Mouse (Mus musculus) limb, embryonic 10.5 days (tissue): ENCODE measurements around the gene Gucd1. TPM values are rescaled to one million over a fixed set of nuclear protein-coding genes. Genes with fewer than 3 reads are reported as not detected.

Source experiments
- DNase-seq: peaks from one replicate; pipeline ENCODE4 v3.0.0-alpha.2; 2017; ENCODE audit warnings: low spot score
- H3K27ac ChIP-seq: fragments of 300-500 bp; sonication (generic); 2 replicates; pipeline ENCODE4 v1.5.1; 2016; ENCODE audit warnings: mild to moderate bottlenecking
- H3K27me3 ChIP-seq: fragments of 300-500 bp; sonication (generic); 2 replicates; pipeline ENCODE4 v1.6.1; 2016; ENCODE audit warnings: low read depth, mild to moderate bottlenecking; ENCODE audit not compliant: poor library complexity, severe bottlenecking
- H3K36me3 ChIP-seq: fragments of 300-500 bp; sonication (generic); 2 replicates; pipeline ENCODE4 v1.6.1; 2016; ENCODE audit warnings: mild to moderate bottlenecking, moderate library complexity
- H3K4me1 ChIP-seq: fragments of 300-500 bp; sonication (generic); 2 replicates; pipeline ENCODE4 v1.6.1; 2016
- H3K4me3 ChIP-seq: fragments of 300-500 bp; sonication (generic); 2 replicates; pipeline ENCODE4 v1.5.1; 2016; ENCODE audit warnings: mild to moderate bottlenecking, moderate library complexity
- H3K9me3 ChIP-seq: fragments of 300-500 bp; sonication (generic); replicated peaks from 2 replicates; pipeline ENCODE4 v1.6.1; 2016; ENCODE audit warnings: mild to moderate bottlenecking
- WGBS: fragments of 180-500 bp; shearing (Covaris S2); methylation state at CpG from one replicate; pipeline ENCODE4 v1.1.7; 2016; 5-methylcytosine and 5-hydroxymethylcytosine counted together
- polyA plus RNA-seq: library from polyadenylated mRNA; unstranded; fragments of >200 nt; fragmentation: Nextera tagmentation; extraction: Ambion mirVana; gene quantifications from 2 replicates; pipeline ENCODE4 v1.2.1, GENCODE M21; 2016

Gucd1 gene
- polyA plus RNA-seq, 1 experiment from 2014 or later: 32.3 TPM

DNA sequence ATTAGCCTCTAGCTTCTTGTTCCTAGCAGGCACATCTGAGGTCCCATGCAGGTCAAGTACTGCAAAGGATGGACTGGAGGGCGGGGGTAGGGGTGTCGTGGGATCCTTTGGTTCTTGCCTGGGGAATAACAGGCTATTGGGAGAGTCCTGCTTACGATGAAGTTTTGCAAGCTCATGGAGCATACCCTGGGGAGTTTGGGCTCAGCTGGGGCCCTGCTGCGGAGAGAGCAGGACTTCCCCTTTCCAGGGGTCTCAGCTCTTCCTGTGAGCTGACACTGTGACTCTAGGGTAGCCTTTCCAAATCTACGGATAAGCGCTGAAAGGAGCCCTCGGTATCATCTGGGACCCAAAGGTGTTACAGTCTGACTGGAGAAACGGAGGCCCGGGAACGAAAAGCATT is 193.4 kb downstream of the Gucd1 start:
- Histone ChIP-seq H3K27ac (no peak overlapping the region), H3K27me3 (peaks cover 8% of the 10 kb centered on the region), H3K36me3 (no peaks in the 10 kb centered on the region), H3K4me1 (peaks cover 13% of the 10 kb centered on the region), H3K9me3 (no peaks in the 10 kb centered on the region), H3K4me3 (no peak overlapping the region)
- WGBS: 70% methylated on average over 10 of the region's 10 CpGs
- no peak for DNase-seq

DNA sequence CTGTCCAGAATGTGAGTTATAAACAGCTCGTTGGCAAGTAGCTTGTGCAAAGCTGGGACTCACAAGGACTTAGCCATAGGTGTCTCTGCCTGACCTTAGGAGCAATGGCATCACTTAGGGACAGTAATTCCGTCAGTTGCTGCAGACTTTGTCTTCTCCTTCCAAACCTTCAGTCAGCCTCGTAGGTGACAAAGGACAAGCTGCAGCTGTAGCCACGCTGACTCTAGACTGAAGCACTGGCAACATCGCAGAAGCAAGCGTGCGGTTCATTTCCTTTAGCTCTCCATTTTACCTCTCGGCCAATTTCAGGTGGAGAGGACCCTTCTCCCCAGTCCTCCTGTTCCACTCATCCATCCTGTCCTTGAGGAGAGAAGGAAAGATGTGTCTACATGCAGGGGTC is 193.8 kb downstream of the Gucd1 start:
- no peaks in the 10 kb centered on the region for H3K9me3 ChIP-seq
- no peak for DNase-seq
- H3K27me3 ChIP-seq: peaks cover 12% of the 10 kb centered on the region
- WGBS: 90% methylated on average over 8 of the region's 8 CpGs
- H3K27ac ChIP-seq: no peak overlapping the region
- peaks cover 13% of the 10 kb centered on the region for H3K4me1 ChIP-seq
- H3K36me3 ChIP-seq: no peaks in the 10 kb centered on the region
- H3K4me3 ChIP-seq: no peak overlapping the region

DNA sequence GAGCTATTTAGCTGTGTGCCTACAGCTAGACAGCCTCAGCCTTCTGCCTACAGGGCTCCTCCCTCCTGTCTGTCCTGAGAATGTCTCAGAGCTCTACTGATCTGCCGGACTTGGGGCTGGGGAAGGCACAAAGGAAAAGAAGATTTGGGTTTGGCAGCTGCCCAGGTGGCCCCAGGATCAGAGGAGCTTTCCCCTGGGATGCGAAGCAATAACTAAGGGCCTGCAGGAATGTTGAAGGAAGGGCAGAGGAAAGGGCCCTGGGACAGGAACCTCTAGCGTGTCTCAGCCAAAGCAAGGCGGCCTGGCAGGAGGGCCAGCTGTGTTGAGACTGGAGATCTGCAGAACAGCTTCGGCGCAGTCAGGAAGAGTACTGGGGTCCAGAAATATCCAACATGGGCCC is 194.8 kb downstream of the Gucd1 start:
- DNase-seq: no peak
- Histone ChIP-seq H3K9me3 (no peaks in the 10 kb centered on the region), H3K4me1 (peaks cover 13% of the 10 kb centered on the region), H3K4me3 (no peak overlapping the region), H3K27me3 (peaks cover 22% of the 10 kb centered on the region), H3K27ac (no peak overlapping the region), H3K36me3 (no peaks in the 10 kb centered on the region)
- 75% methylated on average over 6 of the region's 6 CpGs for WGBS

DNA sequence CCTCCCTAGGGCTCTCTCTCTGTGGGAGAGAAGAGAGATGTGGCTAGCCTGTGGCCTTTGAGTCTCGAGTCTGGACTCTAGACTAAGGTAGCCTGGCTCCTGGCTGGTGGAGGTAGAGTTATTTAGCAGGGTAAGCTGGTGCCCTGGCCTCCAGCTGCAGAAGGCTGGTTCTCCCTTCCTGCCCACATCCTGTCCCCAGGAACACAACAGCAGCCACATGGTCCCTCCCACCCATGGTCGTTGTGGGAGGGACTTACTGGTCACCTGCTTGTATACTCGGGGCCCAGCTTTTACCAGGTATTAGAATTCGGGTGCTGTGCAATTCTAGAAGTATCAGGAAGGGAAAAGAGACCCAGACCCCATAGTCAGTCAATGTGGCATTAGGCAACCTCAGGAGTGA is 197.5 kb downstream of the Gucd1 start:
- DNase-seq: no peak
- Histone ChIP-seq H3K4me3 (no peak overlapping the region), H3K27me3 (peaks cover 48% of the 10 kb centered on the region), H3K27ac (no peak overlapping the region), H3K36me3 (no peaks in the 10 kb centered on the region), H3K9me3 (no peaks in the 10 kb centered on the region), H3K4me1 (peaks cover 29% of the 10 kb centered on the region)
- WGBS: 65% methylated on average over 4 of the region's 4 CpGs

DNA sequence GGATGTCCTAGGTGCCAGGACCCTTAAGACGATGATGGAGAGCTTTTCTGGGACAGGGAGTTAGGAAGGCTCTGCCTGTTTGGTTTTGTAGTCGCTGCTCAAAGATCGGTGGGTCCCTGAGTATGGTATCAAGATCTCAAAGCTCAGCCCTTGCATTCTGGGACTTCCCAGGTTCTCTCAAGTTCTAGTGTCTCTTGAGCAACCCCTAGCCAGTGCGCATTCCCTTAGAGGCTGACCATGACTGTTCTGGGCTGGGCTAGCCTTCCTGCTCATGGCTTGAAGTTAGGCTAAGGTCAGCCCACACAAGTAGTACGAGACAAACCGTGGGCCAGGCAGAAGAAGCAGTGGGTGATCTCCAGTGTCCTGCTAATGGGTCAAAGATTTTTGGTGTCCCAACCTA is 199.6 kb downstream of the Gucd1 start:
- H3K4me1 ChIP-seq: peaks cover 30% of the 10 kb centered on the region
- no peaks in the 10 kb centered on the region for H3K9me3 ChIP-seq
- peaks cover 52% of the 10 kb centered on the region for H3K27me3 ChIP-seq
- H3K27ac ChIP-seq: no peak overlapping the region
- 0 out of 2 replicates have a peak overlapping the region, but pooled peaks have one; percentile 51 for H3K4me3 ChIP-seq
- 85% methylated on average over 6 of the region's 6 CpGs for WGBS
- DNase-seq: no peak
- no peaks in the 10 kb centered on the region for H3K36me3 ChIP-seq

DNA sequence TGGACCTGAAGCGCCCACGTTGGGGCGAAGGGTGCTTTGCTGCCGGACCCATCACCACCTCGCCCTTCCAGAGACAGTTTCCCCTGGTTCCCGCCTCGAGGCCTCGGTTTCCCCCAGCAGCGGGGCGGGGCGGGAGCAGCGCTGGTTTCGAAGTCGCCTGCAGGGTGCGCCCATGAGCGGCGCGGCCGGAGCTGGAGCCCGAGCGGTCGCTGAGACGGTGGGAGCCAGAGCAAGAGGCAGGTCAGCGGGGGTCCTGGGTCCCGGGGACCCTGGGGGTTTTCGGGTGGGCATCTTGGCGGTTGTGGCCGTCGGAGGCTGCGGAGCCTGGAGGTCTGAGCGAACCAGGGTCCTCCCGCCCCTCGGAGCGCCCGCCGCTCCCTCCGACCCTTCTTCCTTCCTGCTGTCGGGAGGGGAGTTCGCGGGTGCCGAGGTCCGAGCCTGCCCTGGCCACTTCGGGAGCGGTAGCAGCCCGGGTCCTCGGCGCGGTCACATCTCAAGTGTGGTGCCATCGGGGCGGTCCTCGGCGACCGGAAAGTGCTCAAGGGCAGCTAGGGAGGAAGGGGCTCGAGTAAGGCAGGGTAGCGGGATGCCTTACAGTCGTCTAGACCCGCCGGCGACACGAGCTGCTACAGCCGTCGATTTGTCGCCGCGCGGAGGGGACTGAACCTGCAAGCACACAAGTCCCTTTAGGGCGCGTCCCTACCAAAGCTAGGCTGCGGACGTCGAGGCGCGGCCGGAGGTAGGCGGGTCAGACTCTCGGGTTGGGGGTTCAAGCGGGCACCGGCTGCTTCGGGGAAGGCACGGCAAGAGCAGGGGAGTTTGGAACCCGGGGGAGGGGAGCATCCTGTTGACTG is 200.6 kb downstream of the Gucd1 start:
- 2% methylated on average over 81 of the region's 81 CpGs for WGBS
- DNase-seq: peak; percentile 74
- Histone ChIP-seq H3K27me3 (peaks cover 52% of the 10 kb centered on the region), H3K36me3 (peaks cover 7% of the 10 kb centered on the region), H3K4me1 (peaks cover 24% of the 10 kb centered on the region), H3K9me3 (no peaks in the 10 kb centered on the region), H3K4me3 (peak overlapping the region; percentile 51), H3K27ac (peak overlapping the region; percentile 48)

DNA sequence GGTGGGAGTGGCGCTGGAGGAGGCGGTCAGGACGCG is 201.1 kb downstream of the Gucd1 start, which contains the start of gene Adora2a:
Adora2a (plus strand) TSS at position 6 of the 36 bp plus-strand sequence.
- Histone ChIP-seq H3K9me3 (no peaks in the 10 kb centered on the region), H3K4me3 (peak within 1 kb of the TSS; percentile 51), H3K36me3 (peaks cover 11% of the 10 kb centered on the region), H3K27me3 (peaks cover 52% of the 10 kb centered on the region), H3K27ac (peak within 1 kb of the TSS; percentile 48), H3K4me1 (peaks cover 24% of the 10 kb centered on the region)
- no peak for DNase-seq
- WGBS: 0% methylated on average over 4 of the region's 4 CpGs

DNA sequence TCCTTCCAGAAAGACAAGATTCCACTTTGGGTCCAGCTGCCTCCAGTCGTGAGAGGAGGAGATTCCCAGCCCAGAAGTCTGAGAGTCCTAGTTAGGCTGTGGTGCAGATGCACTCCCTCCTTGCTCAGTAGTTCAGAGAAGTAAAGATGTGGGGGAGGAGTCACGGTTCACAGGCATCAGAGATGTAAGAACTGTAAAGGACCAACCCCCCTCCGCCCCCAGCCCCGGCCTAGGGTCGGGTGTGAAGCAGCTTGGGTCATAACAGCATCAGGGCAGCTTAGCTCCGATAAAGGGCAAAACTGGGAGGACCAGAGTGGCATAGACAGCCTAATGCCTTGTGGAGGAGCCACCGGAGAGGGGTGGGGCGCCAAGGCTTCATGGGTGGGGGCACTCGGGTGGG is 201.3 kb downstream of the Gucd1 start:
- H3K4me1 ChIP-seq: peaks cover 24% of the 10 kb centered on the region
- peak overlapping the region; percentile 51 for H3K4me3 ChIP-seq
- peaks cover 52% of the 10 kb centered on the region for H3K27me3 ChIP-seq
- no peaks in the 10 kb centered on the region for H3K9me3 ChIP-seq
- H3K27ac ChIP-seq: 0 out of 2 replicates have a peak overlapping the region, but pooled peaks have one; percentile 48
- H3K36me3 ChIP-seq: peaks cover 14% of the 10 kb centered on the region
- DNase-seq: peak; percentile 37
- 7% methylated on average over 9 of the region's 9 CpGs for WGBS

DNA sequence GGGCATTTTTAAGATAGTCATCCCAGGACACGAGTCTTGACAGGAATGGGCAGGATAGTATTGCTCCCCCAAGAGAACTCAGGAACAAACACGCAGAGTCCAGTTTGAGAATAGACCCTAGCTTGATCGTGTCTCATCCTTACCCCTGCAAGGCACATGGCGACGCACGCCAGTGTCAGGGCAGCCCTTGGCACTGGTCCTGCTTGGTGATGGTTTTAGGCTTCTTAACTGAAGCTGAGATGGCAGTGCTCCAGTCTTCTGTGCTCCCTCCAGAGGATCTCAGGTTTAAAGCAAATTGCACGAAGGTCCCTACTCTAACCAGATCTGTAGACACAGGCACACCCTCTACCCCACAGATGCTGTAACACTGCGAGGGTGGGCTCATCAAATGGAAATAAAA is 202.0 kb downstream of the Gucd1 start:
- WGBS: 79% methylated on average over 8 of the region's 8 CpGs
- Histone ChIP-seq H3K36me3 (peaks cover 21% of the 10 kb centered on the region), H3K27ac (no peak overlapping the region), H3K4me1 (peaks cover 24% of the 10 kb centered on the region), H3K27me3 (peaks cover 52% of the 10 kb centered on the region), H3K9me3 (no peaks in the 10 kb centered on the region), H3K4me3 (no peak overlapping the region)
- no peak for DNase-seq

DNA sequence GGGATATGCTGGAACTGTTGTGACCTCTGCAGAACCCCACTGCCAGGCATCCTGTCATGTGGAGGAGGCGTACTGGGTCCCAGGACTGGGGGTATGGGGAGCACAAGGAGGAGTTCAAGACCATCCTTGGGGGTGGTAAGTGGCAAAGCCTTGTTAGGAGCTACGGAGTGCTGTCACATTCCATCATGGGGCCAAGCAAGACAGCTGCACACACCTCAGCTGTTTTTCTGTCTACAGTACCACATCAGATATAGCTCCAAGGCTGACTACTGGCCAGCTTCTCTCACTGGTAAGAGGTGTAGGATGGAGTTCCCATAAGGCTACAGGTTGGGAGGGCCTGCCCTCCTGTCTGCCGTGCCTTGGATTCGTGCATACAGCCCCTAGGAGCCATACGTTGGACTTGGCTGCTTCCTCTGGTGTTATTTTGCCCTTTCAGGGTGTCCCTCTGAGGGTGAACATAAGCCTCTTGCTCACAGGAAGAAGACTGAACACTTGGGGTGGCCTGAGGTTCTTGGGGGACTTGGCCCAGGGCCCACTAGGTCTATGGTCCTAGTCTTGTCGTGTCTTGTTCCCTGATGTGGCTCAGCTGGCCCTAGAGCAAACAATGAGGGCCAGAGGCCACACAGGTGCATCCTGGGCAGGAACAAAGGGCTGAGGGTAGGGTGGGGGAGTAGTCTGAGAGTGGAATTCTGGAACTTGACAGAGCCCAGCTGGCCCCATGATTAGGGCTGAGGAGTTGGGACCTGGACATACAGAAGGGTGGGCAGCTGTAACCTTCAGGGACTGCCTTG is 203.4 kb downstream of the Gucd1 start:
- H3K36me3 ChIP-seq: peaks cover 35% of the 10 kb centered on the region
- peaks cover 21% of the 10 kb centered on the region for H3K4me1 ChIP-seq
- no peak for DNase-seq
- H3K9me3 ChIP-seq: no peaks in the 10 kb centered on the region
- no peak overlapping the region for H3K4me3 ChIP-seq
- WGBS: 71% methylated on average over 6 of the region's 6 CpGs
- H3K27ac ChIP-seq: peak overlapping the region; percentile 21; the same call in 1 of the 2 replicates
- peaks cover 44% of the 10 kb centered on the region for H3K27me3 ChIP-seq

DNA sequence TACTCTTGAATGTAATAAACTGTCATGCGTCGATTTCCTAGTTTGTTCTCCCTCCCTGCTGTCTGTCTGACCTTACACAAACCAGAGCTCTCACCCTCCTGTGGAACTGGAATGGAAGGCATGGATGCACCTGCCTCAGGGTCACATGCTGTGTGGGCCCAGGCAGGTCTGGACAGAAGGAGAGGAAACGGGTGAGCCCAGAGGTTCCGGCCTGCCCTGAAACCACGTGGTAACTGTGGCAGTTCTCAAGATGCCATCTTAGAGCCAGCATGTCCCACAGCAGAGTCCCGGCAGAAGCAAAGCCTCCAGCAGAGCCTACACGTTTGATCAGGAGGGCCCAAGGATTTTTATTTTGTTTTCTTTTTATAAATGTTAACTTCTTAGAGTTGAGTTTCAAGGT is 205.4 kb downstream of the Gucd1 start:
- Histone ChIP-seq H3K36me3 (peaks cover 55% of the 10 kb centered on the region), H3K4me1 (peaks cover 18% of the 10 kb centered on the region)
- WGBS: 92% methylated on average over 7 of the region's 7 CpGs

DNA sequence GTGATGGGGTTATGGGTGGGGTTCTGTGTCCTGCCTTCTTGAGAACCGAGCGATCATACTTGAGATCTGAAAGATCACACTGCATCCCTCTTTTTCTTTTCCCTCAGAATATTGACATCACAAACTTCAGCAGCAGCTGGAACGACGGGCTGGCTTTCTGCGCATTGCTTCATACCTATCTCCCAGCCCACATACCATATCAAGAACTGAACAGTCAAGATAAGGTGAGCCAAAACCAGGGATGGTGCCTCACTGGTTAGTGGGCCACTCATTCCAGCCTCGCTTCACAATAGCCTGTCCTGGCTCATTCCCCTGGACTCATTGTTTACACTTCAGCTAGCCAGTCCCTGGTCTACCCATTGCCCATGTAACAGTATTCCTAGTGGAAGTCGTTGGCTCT is 210.6 kb downstream of the Gucd1 start:
- DNase-seq: no peak
- Histone ChIP-seq H3K4me1 (no peaks in the 10 kb centered on the region), H3K27ac (no peak overlapping the region), H3K9me3 (no peaks in the 10 kb centered on the region), H3K4me3 (no peak overlapping the region), H3K27me3 (no peaks in the 10 kb centered on the region), H3K36me3 (peaks cover 95% of the 10 kb centered on the region)
- 92% methylated on average over 7 of the region's 7 CpGs for WGBS

More for the DNA sequence above, 205.4 kb downstream of the Gucd1 start:
- Histone ChIP-seq H3K4me3 (no peak overlapping the region), H3K9me3 (no peaks in the 10 kb centered on the region), H3K27ac (no peak overlapping the region), H3K27me3 (peaks cover 23% of the 10 kb centered on the region)
- DNase-seq: no peak

DNA sequence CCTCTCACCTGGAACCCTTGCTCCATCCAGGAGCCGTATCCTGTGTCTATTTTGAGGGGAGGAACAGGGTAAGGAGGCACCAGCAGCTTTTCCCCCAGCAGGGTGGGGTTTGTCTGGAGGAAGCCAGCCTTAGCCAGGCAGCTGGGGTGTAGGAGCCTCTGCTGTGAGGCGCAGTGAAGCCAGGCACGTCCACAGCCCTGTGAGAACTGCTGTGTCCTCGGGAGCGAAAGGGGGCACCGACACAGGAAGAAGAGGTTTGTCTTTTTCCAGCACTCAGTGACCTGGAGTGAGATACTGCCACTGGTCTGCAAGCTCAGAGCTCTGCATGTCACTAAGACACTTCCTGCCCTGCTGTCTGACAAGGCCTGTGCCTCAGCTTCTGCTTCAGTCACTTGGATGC is 213.4 kb downstream of the Gucd1 start:
- no peaks in the 10 kb centered on the region for H3K27me3 ChIP-seq
- no peak for DNase-seq
- H3K4me3 ChIP-seq: no peak overlapping the region
- H3K9me3 ChIP-seq: no peaks in the 10 kb centered on the region
- WGBS: 85% methylated on average over 6 of the region's 6 CpGs
- peaks cover 83% of the 10 kb centered on the region for H3K36me3 ChIP-seq
- no peaks in the 10 kb centered on the region for H3K4me1 ChIP-seq
- H3K27ac ChIP-seq: no peak overlapping the region; the same call in 1 of the 2 replicates
